Mouse (Mus musculus) stomach, embryonic 15.5 days (tissue): ENCODE results near the gene Lpcat2. TPM values are rescaled to one million over a fixed set of nuclear protein-coding genes. Genes with fewer than 3 reads are reported as not detected.
A peak's percentile ranks its signal among the peaks of the same experiment; 100 is the strongest.

Experiments
- ATAC-seq: fragments of 200-750 bp; cut with Nextera tagmentation; 2 replicates; pipeline ENCODE4 v1.8.0; 2017; ENCODE audit warnings: low read depth, moderate number of reproducible peaks, moderate TSS enrichment; ENCODE audit not compliant: insufficient read depth, low FRiP score
- H3K27ac ChIP-seq: fragments of 300-500 bp; sonication (generic); 2 replicates; pipeline ENCODE4 v1.5.1; 2015; ENCODE audit warnings: mild to moderate bottlenecking, inconsistent platforms
- H3K27me3 ChIP-seq: fragments of 300-500 bp; sonication (generic); replicated peaks from 2 replicates; pipeline ENCODE4 v1.6.1; 2015; ENCODE audit warnings: inconsistent platforms
- H3K36me3 ChIP-seq: fragments of 300-500 bp; sonication (generic); 2 replicates; pipeline ENCODE4 v1.6.1; 2015; ENCODE audit warnings: inconsistent platforms
- H3K4me1 ChIP-seq: fragments of 300-500 bp; sonication (generic); 2 replicates; pipeline ENCODE4 v1.6.1; 2015; ENCODE audit warnings: inconsistent platforms
- H3K4me2 ChIP-seq: fragments of 300-500 bp; sonication (generic); 2 replicates; pipeline ENCODE4 v1.6.1; 2015; ENCODE audit warnings: mild to moderate bottlenecking, inconsistent platforms
- H3K4me3 ChIP-seq: fragments of 300-500 bp; sonication (generic); replicated peaks from 2 replicates; pipeline ENCODE4 v1.5.1; 2015; ENCODE audit warnings: inconsistent platforms
- H3K9ac ChIP-seq: fragments of 300-500 bp; sonication (generic); 2 replicates; pipeline ENCODE4 v1.6.1; 2015; ENCODE audit warnings: inconsistent platforms
- H3K9me3 ChIP-seq: fragments of 300-500 bp; sonication (generic); 2 replicates; pipeline ENCODE4 v1.6.1; 2016; ENCODE audit warnings: inconsistent platforms
- WGBS: fragments of 180-500 bp; shearing (Covaris S2); methylation state at CpG from one replicate; pipeline ENCODE4 v1.1.7; 2015; 5-methylcytosine and 5-hydroxymethylcytosine counted together
- microRNA-seq: library from miRNA; unstranded; fragments of <30 nt; microRNA quantifications from one replicate; pipeline ENCODE4, GENCODE M21; 2016
- polyA plus RNA-seq: library from polyadenylated mRNA; unstranded; fragments of >200 nt; fragmentation: Nextera tagmentation; extraction: Ambion mirVana; gene quantifications from 2 replicates; pipeline ENCODE4 v1.2.1, GENCODE M21; 2015

Gene Lpcat2
- polyA plus RNA-seq, 1 experiment from 2014 or later = 10.4 TPM

GRCm38 (mm10) chr8:92938056-92938455 is 82.9 kb downstream of the Lpcat2 start:
- no peak for ATAC-seq
- H3K27me3 ChIP-seq = no peaks in the 10 kb centered on the region
- no peaks in the 10 kb centered on the region for H3K36me3 ChIP-seq
- H3K4me3 ChIP-seq = no peak overlapping the region
- no peak overlapping the region for H3K9ac ChIP-seq
- H3K9me3 ChIP-seq = no peaks in the 10 kb centered on the region
- H3K4me1 ChIP-seq = no peaks in the 10 kb centered on the region
- 69% methylated on average over 4 of the region's 4 CpGs for WGBS
- no peak overlapping the region for H3K27ac ChIP-seq
- H3K4me2 ChIP-seq = no peak overlapping the region

GRCm38 (mm10) chr8:92949071-92949470 is 93.9 kb downstream of the Lpcat2 start:
- Histone ChIP-seq H3K4me1 (no peaks in the 10 kb centered on the region), H3K4me2 (no peak overlapping the region), H3K36me3 (no peaks in the 10 kb centered on the region), H3K4me3 (no peak overlapping the region), H3K9ac (no peak overlapping the region), H3K27me3 (no peaks in the 10 kb centered on the region), H3K27ac (no peak overlapping the region), H3K9me3 (no peaks in the 10 kb centered on the region)
- WGBS = 75% methylated on average over 4 of the region's 4 CpGs
- no peak for ATAC-seq

- 37% methylated on average over 12 of the region's 12 CpGs for WGBS
- no peaks in the 10 kb centered on the region for H3K36me3 ChIP-seq
- no peak for ATAC-seq
Measured at GRCm38 (mm10) chr8:92950639-92951371, 95.7 kb downstream of the Lpcat2 start.

GRCm38 (mm10) chr8:92954044-92954443 is 98.9 kb downstream of the Lpcat2 start:
- no peak overlapping the region for H3K27ac ChIP-seq
- no peaks in the 10 kb centered on the region for H3K4me1 ChIP-seq
- no peaks in the 10 kb centered on the region for H3K9me3 ChIP-seq
- no peak overlapping the region for H3K4me2 ChIP-seq
- no peak for ATAC-seq
- H3K4me3 ChIP-seq = no peak overlapping the region
- H3K27me3 ChIP-seq = peaks cover 10% of the 10 kb centered on the region
- H3K9ac ChIP-seq = no peak overlapping the region
- WGBS = 77% methylated on average over 5 of the region's 5 CpGs
- no peaks in the 10 kb centered on the region for H3K36me3 ChIP-seq

More at GRCm38 (mm10) chr8:92950639-92951371, 95.7 kb downstream of the Lpcat2 start:
- H3K27ac ChIP-seq = no peak overlapping the region
- H3K9me3 ChIP-seq = no peaks in the 10 kb centered on the region
- H3K4me1 ChIP-seq = no peaks in the 10 kb centered on the region
- H3K4me3 ChIP-seq = no peak overlapping the region
- no peak overlapping the region for H3K4me2 ChIP-seq
- H3K27me3 ChIP-seq = no peaks in the 10 kb centered on the region
- no peak overlapping the region for H3K9ac ChIP-seq

- no peak within 1 kb of the TSS for H3K9ac ChIP-seq
Measured at GRCm38 (mm10) chr8:92959779-92960178, 104.6 kb downstream of the Lpcat2 start, which contains the start of gene Slc6a2. Slc6a2 (plus strand) TSS chr8:92960079.

GRCm38 (mm10) chr8:92960451-92960911 is 105.3 kb downstream of the Lpcat2 start:
- Histone ChIP-seq H3K4me1 (no peaks in the 10 kb centered on the region), H3K9ac (no peak overlapping the region), H3K27me3 (peaks cover 58% of the 10 kb centered on the region), H3K27ac (no peak overlapping the region), H3K4me2 (peak overlapping the region; percentile 72), H3K9me3 (no peaks in the 10 kb centered on the region), H3K36me3 (no peaks in the 10 kb centered on the region), H3K4me3 (peak overlapping the region; percentile 32)
- under 1% methylated on average over 42 of the region's 42 CpGs for WGBS
- ATAC-seq = no peak

More at GRCm38 (mm10) chr8:92959779-92960178, 104.6 kb downstream of the Lpcat2 start, which contains the start of gene Slc6a2:
- Histone ChIP-seq H3K9me3 (no peaks in the 10 kb centered on the region), H3K27ac (no peak within 1 kb of the TSS), H3K36me3 (no peaks in the 10 kb centered on the region), H3K4me2 (peak within 1 kb of the TSS; percentile 72), H3K27me3 (peaks cover 58% of the 10 kb centered on the region), H3K4me3 (peak within 1 kb of the TSS; percentile 32), H3K4me1 (no peaks in the 10 kb centered on the region)
- 63% methylated on average over 10 of the region's 10 CpGs for WGBS
- ATAC-seq = no peak

DNA sequence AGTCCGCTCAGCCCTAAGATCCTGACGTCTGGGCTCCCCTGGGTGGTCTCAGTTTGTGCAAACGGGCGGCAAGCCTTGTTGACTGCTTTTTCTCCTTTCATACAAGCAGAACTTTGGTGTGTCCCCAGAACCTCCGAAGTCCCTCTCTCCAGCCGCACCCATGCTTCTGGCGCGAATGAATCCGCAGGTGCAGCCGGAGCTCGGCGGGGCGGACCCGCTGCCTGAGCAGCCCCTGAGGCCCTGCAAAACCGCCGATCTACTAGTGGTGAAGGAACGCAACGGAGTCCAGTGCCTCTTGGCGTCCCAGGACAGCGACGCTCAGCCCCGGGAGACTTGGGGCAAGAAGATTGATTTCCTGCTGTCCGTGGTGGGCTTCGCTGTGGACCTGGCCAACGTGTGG is 105.9 kb downstream of the Lpcat2 start:
- no peaks in the 10 kb centered on the region for H3K36me3 ChIP-seq
- ATAC-seq = no peak
- WGBS = 2% methylated on average over 25 of the region's 25 CpGs
- no peak overlapping the region for H3K27ac ChIP-seq
- peak overlapping the region; percentile 72 for H3K4me2 ChIP-seq
- H3K9ac ChIP-seq = no peak overlapping the region
- peak overlapping the region; percentile 32 for H3K4me3 ChIP-seq
- H3K27me3 ChIP-seq = peaks cover 58% of the 10 kb centered on the region
- H3K9me3 ChIP-seq = no peaks in the 10 kb centered on the region
- no peaks in the 10 kb centered on the region for H3K4me1 ChIP-seq

- Histone ChIP-seq H3K9me3 (no peaks in the 10 kb centered on the region), H3K9ac (no peak overlapping the region), H3K36me3 (no peaks in the 10 kb centered on the region), H3K4me1 (no peaks in the 10 kb centered on the region), H3K27me3 (peaks cover 44% of the 10 kb centered on the region), H3K27ac (no peak overlapping the region), H3K4me2 (no peak overlapping the region), H3K4me3 (no peak overlapping the region)
- no peak for ATAC-seq
- 34% methylated on average over 2 of the region's 2 CpGs for WGBS
Measured at GRCm38 (mm10) chr8:92964556-92964955, 109.4 kb downstream of the Lpcat2 start.

Small RNA genes within 50 kb of the gene (microRNA-seq; reads per million reads assigned to microRNA genes)
- gene Gm22151 = not detected

Other genes starting within 250 kb of the Lpcat2 start
- 0.04 and 0.09 TPM in 2 replicates for gene Irx6, start 181.1 kb upstream of the Lpcat2 start, polyA plus RNA-seq
- 159 and 169 TPM in 2 replicates for gene Mmp2, start 28.0 kb upstream of the Lpcat2 start, polyA plus RNA-seq
- 3.8 and 7.5 TPM in 2 replicates for gene Capns2, start 46.1 kb downstream of the Lpcat2 start, polyA plus RNA-seq
- 0.27 and 0.77 TPM in 2 replicates for gene Slc6a2, start 104.7 kb downstream of the Lpcat2 start, polyA plus RNA-seq
- gene Ces1a, start 192.9 kb downstream of the Lpcat2 start, polyA plus RNA-seq = not detected in 2 replicates
- gene Ces1b, start 224.7 kb downstream of the Lpcat2 start, polyA plus RNA-seq = 0.15 TPM in 1 of 2 replicates, not detected in the other